ENCODE assay signal across 23 mouse cellular contexts in the genomic region with DNA sequence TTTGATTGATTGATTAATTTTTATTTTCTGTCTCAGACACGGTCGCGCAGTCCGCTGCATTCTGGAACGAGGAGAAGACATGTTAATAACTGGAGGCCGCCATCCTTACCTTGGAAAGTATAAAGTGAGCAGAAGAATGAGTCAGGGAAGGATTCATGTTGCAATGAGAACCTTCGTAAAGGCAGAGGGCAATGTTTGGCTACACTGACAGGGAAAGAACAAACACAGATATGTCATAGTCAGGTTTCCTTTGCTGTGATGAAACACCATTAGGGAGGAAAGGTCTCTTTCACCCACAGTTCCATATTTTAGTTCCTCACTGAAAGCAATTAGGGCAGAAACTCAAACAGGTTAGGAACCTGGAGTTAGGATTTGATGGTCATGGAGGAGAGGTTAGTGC. TPM values are rescaled to one million over a fixed set of nuclear protein-coding genes. Genes with fewer than 3 reads are reported as not detected.
"Had no signal": no experiment of that assay in that cellular context is flagged by ENCODE, and none has a peak within 500 bp of the region (broad histone marks: within the 10 kb centered on the region; RNA-seq: fewer than 3 reads in every experiment).

No protein-coding gene starts in this region.

- H3K27me3 ChIP-seq: megakaryocyte, embryonic 14.5 days; midbrain, embryonic 15.5 days; neural tube, embryonic 12.5 days; neural tube, embryonic 15.5 days had no signal

- H3K36me3 ChIP-seq: midbrain, embryonic 10.5 days; midbrain, embryonic 15.5 days; neural tube, embryonic 12.5 days; neural tube, embryonic 15.5 days had no signal

- H3K9ac ChIP-seq: liver, embryonic 14.5 days; midbrain, embryonic 15.5 days; neural tube, embryonic 12.5 days; neural tube, embryonic 15.5 days had no signal

- H3K4me1 ChIP-seq: megakaryocyte, embryonic 14.5 days; midbrain, embryonic 15.5 days; neural tube, embryonic 12.5 days; neural tube, embryonic 15.5 days had no signal

- H3K4me2 ChIP-seq: midbrain, embryonic 15.5 days; neural tube, embryonic 12.5 days; neural tube, embryonic 15.5 days had no signal

- H3K9me3 ChIP-seq: midbrain, embryonic 10.5 days; midbrain, embryonic 15.5 days; neural tube, embryonic 12.5 days; neural tube, embryonic 15.5 days had no signal

- DNase-seq: kidney, adult 2 months; kidney, postnatal 4 days; layer of hippocampus, adult 9-11 months; lung, adult 2 months; lung, postnatal 14 days; lung, postnatal 4 days; right cerebral cortex, adult 18-20 months; right cerebral cortex, postnatal 14 days; right cerebral cortex, postnatal 4 days; thymus, adult 2 months; thymus, postnatal 14 days; thymus, postnatal 4 days had no signal

- ATAC-seq: intestine, postnatal 0 days; midbrain, embryonic 15.5 days had no signal

- H3K4me3 ChIP-seq: layer of hippocampus, adult 2 months; megakaryocyte, embryonic 14.5 days; midbrain, embryonic 10.5 days; midbrain, embryonic 15.5 days; neural tube, embryonic 12.5 days; neural tube, embryonic 15.5 days had no signal

- H3K27ac ChIP-seq: kidney, postnatal 0 days; layer of hippocampus, adult 2 months; liver, embryonic 14.5 days; midbrain, embryonic 10.5 days; midbrain, embryonic 15.5 days; neural tube, embryonic 12.5 days; neural tube, embryonic 15.5 days; stomach, postnatal 0 days had no signal

RNA-seq across cellular contexts. Expression of a gene that starts 48.7 kb away (rescaled TPM):
- polyA plus RNA-seq: limb, embryonic 11.5 days had no signal
